Comparison of ENCODE assay signal across 8 mouse cellular contexts in genomic region chr11:53351943-53352590, GRCm38 (mm10). TPM values are rescaled to one million over a fixed set of nuclear protein-coding genes. Genes with fewer than 3 reads are reported as not detected.
A peak's percentile ranks its signal among the peaks of the same experiment; 100 is the strongest.
DNase-seq lines count a peak whose midpoint lies in the region; ATAC-seq and TF ChIP-seq lines count a peak whose summit lies in the region.

No protein-coding gene starts in this region.

- H3K9me3 ChIP-seq in forebrain, embryonic 11.5 days (ENCODE audit: control insufficient read depth, low read length): no peaks in the 10 kb centered on the region
- H3K9me3 ChIP-seq in limb, embryonic 13.5 days: no peaks in the 10 kb centered on the region

- peak overlapping the region; percentile 90 for H3K9ac ChIP-seq in forebrain, embryonic 11.5 days (ENCODE audit: low read length)
- H3K9ac ChIP-seq in limb, embryonic 13.5 days: peak overlapping the region; percentile 98

- no peak for TF ChIP-seq CTCF in small intestine, adult 2 months (IDR thresholded peaks at IDR 0.05; ENCODE audit: extremely low read depth, insufficient read length, insufficient replicate concordance, low read depth, low read length)

- ATAC-seq in forebrain, embryonic 11.5 days (replicated peaks; ENCODE audit: low FRiP score): no peak
- no peak for ATAC-seq in limb, embryonic 13.5 days (ENCODE audit: low FRiP score, low read depth)

- DNase-seq in cerebellum, postnatal 14 days: peak; percentile 15 to 17
- no peak for DNase-seq in cerebellum, adult 11 months
- peak; percentile 39 for DNase-seq in 416B (ENCODE audit: low read depth)
- DNase-seq in forebrain, embryonic 11.5 days (ENCODE audit: low spot score): no peak
- no peak for DNase-seq in right cerebral cortex, adult 18-20 months
- no peak for DNase-seq in embryo, embryonic 11 days

- H3K36me3 ChIP-seq in forebrain, embryonic 11.5 days (ENCODE audit: control insufficient read depth, insufficient read depth, low read length): no peaks in the 10 kb centered on the region
- H3K36me3 ChIP-seq in limb, embryonic 13.5 days: peaks cover 6% of the 10 kb centered on the region
- 0 out of 2 replicates have a peak, but pooled peaks cover 5% of the 10 kb centered on the region for H3K36me3 ChIP-seq in small intestine, adult 2 months (ENCODE audit: control insufficient read depth, insufficient read depth, low read length)

- H3K4me2 ChIP-seq in forebrain, embryonic 11.5 days (ENCODE audit: low read depth, low read length, severe bottlenecking): peak overlapping the region; percentile 87
- peak overlapping the region; percentile 76 for H3K4me2 ChIP-seq in limb, embryonic 13.5 days (replicated peaks)

- H3K4me1 ChIP-seq in forebrain, embryonic 11.5 days (replicated peaks; ENCODE audit: control insufficient read depth, insufficient read depth, low read length): no peaks in the 10 kb centered on the region
- H3K4me1 ChIP-seq in limb, embryonic 13.5 days: peaks cover 12% of the 10 kb centered on the region
- H3K4me1 ChIP-seq in small intestine, adult 2 months (ENCODE audit: control insufficient read depth, insufficient read depth, insufficient read length, low read length): peaks cover 5% of the 10 kb centered on the region

- no peaks in the 10 kb centered on the region for H3K27me3 ChIP-seq in forebrain, embryonic 11.5 days (ENCODE audit: control insufficient read depth, insufficient read depth, low read length)
- no peaks in the 10 kb centered on the region for H3K27me3 ChIP-seq in limb, embryonic 13.5 days
- H3K27me3 ChIP-seq in small intestine, adult 2 months (ENCODE audit: control insufficient read depth, insufficient read depth, low read length): no peaks in the 10 kb centered on the region

- peak overlapping the region; percentile 86 for H3K27ac ChIP-seq in forebrain, embryonic 11.5 days (ENCODE audit: low read depth, low read length)
- H3K27ac ChIP-seq in limb, embryonic 13.5 days: peak overlapping the region; percentile 98
- peak overlapping the region; percentile 48 for H3K27ac ChIP-seq in small intestine, adult 2 months (ENCODE audit: insufficient read depth, low read depth, low read length)

- no peak for TF ChIP-seq POLR2A in small intestine, adult 2 months (IDR thresholded peaks at IDR 0.05; ENCODE audit: low read depth, low read length)

- 5% methylated on average over 14 of the region's 14 CpGs for WGBS in forebrain, embryonic 11.5 days
- WGBS in limb, embryonic 13.5 days: 4% methylated on average over 14 of the region's 14 CpGs
- WGBS in small intestine, adult 2 months: 4% methylated on average over 14 of the region's 14 CpGs

- peak overlapping the region; percentile 98 for H3K4me3 ChIP-seq in forebrain, embryonic 11.5 days (ENCODE audit: low read depth, low read length)
- H3K4me3 ChIP-seq in limb, embryonic 13.5 days: peak overlapping the region; percentile 93
- peak overlapping the region; percentile 94 for H3K4me3 ChIP-seq in small intestine, adult 2 months (ENCODE audit: low read depth, low read length)

RNA-seq across cellular contexts. Expression of gene Aff4, which starts 1.4 kb away (rescaled TPM):
- polyA plus RNA-seq in forebrain, embryonic 11.5 days (2014; fragmentation: Nextera tagmentation; extraction: Ambion mirVana): 46.0 and 49.3 TPM in 2 replicates
- polyA plus RNA-seq in limb, embryonic 13.5 days (2015; fragmentation: Nextera tagmentation; extraction: Ambion mirVana): 48.3 and 54.6 TPM in 2 replicates
- polyA plus RNA-seq in small intestine, adult 2 months (2012; rRNA removed): 3.2 and 6.6 TPM in 2 replicates

RNA-seq across cellular contexts. Expression of gene Zcchc10, which starts 27.6 kb away (rescaled TPM):
- polyA plus RNA-seq in forebrain, embryonic 11.5 days (2014; fragmentation: Nextera tagmentation; extraction: Ambion mirVana): 24.1 and 25.5 TPM in 2 replicates
- 22.4 and 22.9 TPM in 2 replicates for polyA plus RNA-seq in limb, embryonic 13.5 days (2015; fragmentation: Nextera tagmentation; extraction: Ambion mirVana)
- 1.0 and 1.7 TPM in 2 replicates for polyA plus RNA-seq in small intestine, adult 2 months (2012; rRNA removed)

RNA-seq across cellular contexts. Expression of gene Hspa4, which starts 51.8 kb away (rescaled TPM):
- 111 and 129 TPM in 2 replicates for polyA plus RNA-seq in forebrain, embryonic 11.5 days (2014; fragmentation: Nextera tagmentation; extraction: Ambion mirVana)
- 79.0 and 87.4 TPM in 2 replicates for polyA plus RNA-seq in limb, embryonic 13.5 days (2015; fragmentation: Nextera tagmentation; extraction: Ambion mirVana)
- 13.3 and 18.6 TPM in 2 replicates for polyA plus RNA-seq in small intestine, adult 2 months (2012; rRNA removed)

Comparison
In these comparisons a context has a peak if more than half of its experiments do, and no peak if none do; other contexts are left out.
1. DNase-seq: peak in cerebellum, postnatal 14 days (2 of 2) and 416B (single experiment); none in cerebellum, adult 11 months (single experiment), forebrain, embryonic 11.5 days (single experiment), right cerebral cortex, adult 18-20 months (single experiment) and embryo, embryonic 11 days (single experiment).
2. H3K27ac ChIP-seq: peak in every context shown above with its lines; median percentile 98 in limb, embryonic 13.5 days; 86 in forebrain, embryonic 11.5 days; 48 in small intestine, adult 2 months.
3. Peak in every context shown above with its lines, with median percentiles within 50 percentile points of each other: H3K4me3 ChIP-seq.